Mouse (Mus musculus) lung, postnatal 0 days (tissue): ENCODE results near the gene Chmp5.

Source experiments
- CTCF ChIP-seq: IDR thresholded peaks from 2 replicates; pipeline ENCODE4 v1.5.1; 2016; ENCODE audit warnings: antibody characterized with exemption, mild to moderate bottlenecking
- EP300 ChIP-seq: IDR thresholded peaks from 2 replicates; pipeline ENCODE4 v1.6.1; 2016; ENCODE audit warnings: antibody characterized with exemption, mild to moderate bottlenecking, control low read depth

DNA sequence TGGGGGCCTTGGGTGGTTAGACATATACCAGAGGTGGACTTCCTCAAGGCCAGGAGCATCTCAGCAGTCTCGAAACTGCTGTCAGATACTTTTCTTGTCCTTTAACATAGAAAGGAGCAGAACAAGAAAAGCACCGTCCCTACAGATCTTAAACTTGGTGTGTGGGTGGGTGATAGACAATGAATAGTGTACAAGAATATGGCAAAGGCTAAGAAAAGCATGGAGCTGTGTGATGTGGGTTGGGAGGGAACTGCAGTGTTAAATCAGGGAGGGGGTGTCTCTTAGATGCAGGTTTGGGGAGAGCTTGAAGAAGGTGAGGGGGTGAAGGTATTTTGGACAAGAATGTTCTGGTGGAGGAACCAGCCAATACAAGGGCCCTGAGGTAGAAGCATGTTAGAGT lies 27.6 kb upstream of the Chmp5 start:
- TF ChIP-seq CTCF (no peak), EP300 (no peak)
